Comparison of ENCODE assay signal across 13 mouse cellular contexts in the genomic region with DNA sequence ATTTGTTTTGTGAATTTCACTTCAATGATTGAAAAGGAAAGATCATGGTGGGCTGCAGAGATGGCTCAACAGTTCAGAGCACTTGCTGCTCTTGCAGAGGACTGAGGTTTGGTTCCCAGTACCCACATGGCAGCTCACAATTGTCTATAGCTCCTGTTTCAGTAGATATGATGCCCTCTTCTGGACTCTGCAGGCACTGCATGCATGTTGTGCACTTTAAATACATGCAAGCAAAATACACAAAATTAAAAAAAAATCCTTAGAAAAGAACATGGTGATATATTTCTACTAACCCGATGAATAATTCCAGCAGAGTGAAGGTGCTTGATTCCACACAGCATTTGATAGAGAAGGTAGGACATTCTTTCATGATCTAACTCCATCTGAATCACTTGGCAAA. TPM values are rescaled to one million over a fixed set of nuclear protein-coding genes. Genes with fewer than 3 reads are reported as not detected.
DNase-seq lines count a peak whose midpoint lies in the region; ATAC-seq and TF ChIP-seq lines count a peak whose summit lies in the region.
"Had no signal": no experiment of that assay in that cellular context is flagged by ENCODE, and none has a peak within 500 bp of the region (broad histone marks: within the 10 kb centered on the region; RNA-seq: fewer than 3 reads in every experiment).

No protein-coding gene starts in this region.

- WGBS in liver, embryonic 12.5 days (ENCODE audit: insufficient replicate concordance): 89% methylated on average over 1 of the region's 1 CpGs
- WGBS in forebrain, postnatal 0 days: 96% methylated on average over 1 of the region's 1 CpGs
- 95% methylated on average over 1 of the region's 1 CpGs for WGBS in neural tube, embryonic 15.5 days

- no peak overlapping the region for H3K4me2 ChIP-seq in liver, embryonic 12.5 days
- no peak overlapping the region for H3K4me2 ChIP-seq in forebrain, postnatal 0 days (ENCODE audit: low read depth)
- H3K4me2 ChIP-seq in neural tube, embryonic 15.5 days: no peak overlapping the region
- H3K4me2 ChIP-seq: embryonic facial prominence, embryonic 13.5 days; hindbrain, embryonic 12.5 days; neural tube, embryonic 13.5 days had no signal

- TF ChIP-seq CTCF in forebrain, postnatal 0 days (IDR thresholded peaks at IDR 0.05; ENCODE audit: low read depth): no peak; the same call in 1 of the 2 replicates

- no peak for ATAC-seq in liver, embryonic 12.5 days
- ATAC-seq in megakaryocyte progenitor cell, adult 5-6 weeks (replicated peaks; ENCODE audit: poor library complexity): peak; percentile 44; the same call in 1 of the 2 replicates
- no peak for ATAC-seq in forebrain, postnatal 0 days
- no peak for ATAC-seq in neural tube, embryonic 15.5 days (ENCODE audit: low FRiP score)

- no peak overlapping the region for H3K4me3 ChIP-seq in liver, embryonic 12.5 days
- no peak overlapping the region for H3K4me3 ChIP-seq in forebrain, postnatal 0 days (ENCODE audit: low read depth, low read length)
- H3K4me3 ChIP-seq in neural tube, embryonic 15.5 days (replicated peaks): no peak overlapping the region
- H3K4me3 ChIP-seq: embryonic facial prominence, embryonic 13.5 days; hindbrain, embryonic 12.5 days; neural tube, embryonic 13.5 days had no signal

- H3K27ac ChIP-seq in liver, embryonic 12.5 days: no peak overlapping the region
- no peak overlapping the region for H3K27ac ChIP-seq in forebrain, postnatal 0 days (ENCODE audit: low read depth, low read length)
- H3K27ac ChIP-seq in neural tube, embryonic 15.5 days (replicated peaks): no peak overlapping the region
- H3K27ac ChIP-seq: embryonic facial prominence, embryonic 13.5 days; hindbrain, embryonic 12.5 days; neural tube, embryonic 13.5 days had no signal

- no peaks in the 10 kb centered on the region for H3K9me3 ChIP-seq in liver, embryonic 12.5 days (replicated peaks)
- no peaks in the 10 kb centered on the region for H3K9me3 ChIP-seq in forebrain, postnatal 0 days (ENCODE audit: low read length)
- H3K9me3 ChIP-seq in neural tube, embryonic 15.5 days (replicated peaks): no peaks in the 10 kb centered on the region
- H3K9me3 ChIP-seq: embryonic facial prominence, embryonic 13.5 days; hindbrain, embryonic 12.5 days; neural tube, embryonic 13.5 days had no signal

- H3K36me3 ChIP-seq in liver, embryonic 12.5 days: peaks cover 13% of the 10 kb centered on the region
- no peaks in the 10 kb centered on the region; the same call in 1 of the 2 replicates for H3K36me3 ChIP-seq in forebrain, postnatal 0 days (ENCODE audit: insufficient read depth)
- peaks cover 7% of the 10 kb centered on the region for H3K36me3 ChIP-seq in neural tube, embryonic 15.5 days

- H3K9ac ChIP-seq in liver, embryonic 12.5 days: no peak overlapping the region
- no peak overlapping the region for H3K9ac ChIP-seq in forebrain, postnatal 0 days
- no peak overlapping the region for H3K9ac ChIP-seq in neural tube, embryonic 15.5 days (replicated peaks)
- H3K9ac ChIP-seq: embryonic facial prominence, embryonic 13.5 days; hindbrain, embryonic 12.5 days; neural tube, embryonic 13.5 days had no signal

- no peaks in the 10 kb centered on the region for H3K4me1 ChIP-seq in liver, embryonic 12.5 days
- H3K4me1 ChIP-seq in forebrain, postnatal 0 days (ENCODE audit: insufficient read depth): no peaks in the 10 kb centered on the region
- no peaks in the 10 kb centered on the region for H3K4me1 ChIP-seq in neural tube, embryonic 15.5 days
- H3K4me1 ChIP-seq: embryonic facial prominence, embryonic 13.5 days; hindbrain, embryonic 12.5 days; neural tube, embryonic 13.5 days had no signal

- H3K27me3 ChIP-seq in liver, embryonic 12.5 days (replicated peaks): no peaks in the 10 kb centered on the region
- H3K27me3 ChIP-seq in forebrain, postnatal 0 days (ENCODE audit: insufficient read depth, low read length): no peaks in the 10 kb centered on the region
- no peaks in the 10 kb centered on the region for H3K27me3 ChIP-seq in neural tube, embryonic 15.5 days (replicated peaks)
- H3K27me3 ChIP-seq: embryonic facial prominence, embryonic 13.5 days; hindbrain, embryonic 12.5 days; neural tube, embryonic 13.5 days had no signal

- peak; percentile 10 for DNase-seq in adrenal gland, postnatal 14 days
- DNase-seq in adrenal gland, adult 2 months: no peak
- DNase-seq in liver (peak; percentile 10), ES-CJ7 (ENCODE audit: low read depth, low spot score) (peak; percentile 62)
- no peak for DNase-seq in forebrain, postnatal 0 days
- DNase-seq: cerebellum, adult 18-20 months; heart, adult 18-20 months had no signal

RNA-seq across cellular contexts. Expression of gene Mapk8, which starts 44.6 kb away (rescaled TPM):
- total RNA-seq in adrenal gland, postnatal 14 days (2021): 24.3 and 28.8 TPM in 2 replicates
- 10 to 100 TPM; 21.6 to 25.1 TPM for total RNA-seq in adrenal gland, adult 2 months (2021)
- polyA plus RNA-seq in adrenal gland, adult 2 months (2012; rRNA removed): 8.9 and 12.8 TPM in 2 replicates
- polyA plus RNA-seq in liver, embryonic 12.5 days (2016; fragmentation: Nextera tagmentation; extraction: Ambion mirVana): 5.9 and 6.8 TPM in 2 replicates
- 35.5 and 38.3 TPM in 2 replicates for total RNA-seq in megakaryocyte progenitor cell, adult 5-6 weeks (2015)
- total RNA-seq in megakaryocyte progenitor cell, adult 5-6 weeks (2017): 65.6 and 68.9 TPM in 2 replicates
- 193 and 204 TPM in 2 replicates for total RNA-seq in forebrain, postnatal 0 days (2014; rRNA removed)
- polyA plus RNA-seq in forebrain, postnatal 0 days (2015; fragmentation: Nextera tagmentation; extraction: Ambion mirVana): 34.4 and 34.7 TPM in 2 replicates
- 30.0 and 32.8 TPM in 2 replicates for polyA plus RNA-seq in neural tube, embryonic 15.5 days (2015; fragmentation: Nextera tagmentation; extraction: Ambion mirVana)

Comparison
In these comparisons a context has a peak if more than half of its experiments do, and no peak if none do; other contexts are left out.
1. DNase-seq: peak in adrenal gland, postnatal 14 days (single experiment), liver (single experiment) and ES-CJ7 (single experiment); none in adrenal gland, adult 2 months (single experiment) and forebrain, postnatal 0 days (single experiment).